Mouse (Mus musculus) myocyte (in vitro differentiated cells): ENCODE data around the gene Hdac9. TPM values are rescaled to one million over a fixed set of nuclear protein-coding genes. Genes with fewer than 3 reads are reported as not detected.

Source experiments
- H3K27me3 ChIP-seq: one replicate; pipeline ENCODE4 v1.6.1; 2011; ENCODE audit not compliant: control insufficient read depth, insufficient read depth, insufficient read length
- H3K36me3 ChIP-seq: one replicate; pipeline ENCODE4 v1.6.1; 2011; ENCODE audit not compliant: control insufficient read depth, insufficient read depth
- H3K4me2 ChIP-seq: one replicate; pipeline ENCODE4 v1.6.1; 2011; ENCODE audit warnings: low read depth, control low read depth
- H3K4me3 ChIP-seq: one replicate; pipeline ENCODE4 v1.5.1; 2011; ENCODE audit warnings: mild to moderate bottlenecking, control low read depth, moderate library complexity
- H3K79me2 ChIP-seq: one replicate; pipeline ENCODE4 v1.6.1; 2011; ENCODE audit not compliant: control insufficient read depth, insufficient read depth
- H3ac ChIP-seq: one replicate; pipeline ENCODE4 v1.6.1; 2011; ENCODE audit not compliant: control insufficient read depth, insufficient read length
- CEBPB ChIP-seq: IDR thresholded peaks from 2 replicates; pipeline ENCODE4 v1.6.1; 2011; ENCODE audit warnings: mild to moderate bottlenecking, moderate library complexity; ENCODE audit not compliant: poor library complexity, insufficient read depth, severe bottlenecking
- E2F4 ChIP-seq: IDR thresholded peaks from one replicate; pipeline ENCODE4 v1.6.1; 2011; ENCODE audit warnings: mild to moderate bottlenecking, control low read depth, moderate library complexity; ENCODE audit not compliant: insufficient read depth
- MAX ChIP-seq: IDR thresholded peaks from one replicate; pipeline ENCODE4 v1.6.1; 2011; ENCODE audit warnings: low read depth, mild to moderate bottlenecking, control low read depth
- MYOD1 ChIP-seq, 3 experiments: IDR thresholded peaks; one replicate each; pipeline ENCODE4 v1.6.1; 2011; ENCODE audit warnings: control low read depth in 2 of 3, low read depth in 2 of 3, mild to moderate bottlenecking in 2 of 3, moderate library complexity in 1 of 3; ENCODE audit not compliant: insufficient read length in 2 of 3, control insufficient read depth in 1 of 3
- MYOG ChIP-seq, 3 experiments: IDR thresholded peaks; one replicate each; pipeline ENCODE4 v1.6.1; 2011; ENCODE audit warnings: control low read depth in 2 of 3, low read depth in 2 of 3, mild to moderate bottlenecking in 2 of 3; ENCODE audit not compliant: insufficient read length in 2 of 3, control insufficient read depth in 1 of 3, insufficient read depth in 1 of 3
- POLR2A ChIP-seq: IDR thresholded peaks from one replicate; pipeline ENCODE4 v1.6.1; 2011; ENCODE audit warnings: low read depth, mild to moderate bottlenecking, control low read depth, moderate library complexity; ENCODE audit not compliant: insufficient read length
- POLR2AphosphoS2 ChIP-seq: IDR thresholded peaks from one replicate; pipeline ENCODE4 v1.6.1; 2011; ENCODE audit warnings: low read depth, control low read depth; ENCODE audit not compliant: insufficient read length
- REST ChIP-seq: IDR thresholded peaks from one replicate; pipeline ENCODE4 v1.6.1; 2011; ENCODE audit warnings: mild to moderate bottlenecking, control low read depth, moderate library complexity; ENCODE audit not compliant: insufficient read depth, insufficient read length
- SRF ChIP-seq: IDR thresholded peaks from one replicate; pipeline ENCODE4 v1.6.1; 2011; ENCODE audit warnings: low read depth; ENCODE audit not compliant: control insufficient read depth, insufficient read length
- TCF12 ChIP-seq: IDR thresholded peaks from one replicate; pipeline ENCODE4 v1.6.1; 2011; ENCODE audit warnings: mild to moderate bottlenecking, control low read depth; ENCODE audit not compliant: poor library complexity, insufficient read depth, severe bottlenecking
- TCF3 ChIP-seq: IDR thresholded peaks from one replicate; pipeline ENCODE4 v1.6.1; 2011; ENCODE audit warnings: low read depth, control low read depth; ENCODE audit not compliant: insufficient read length
- USF1 ChIP-seq: IDR thresholded peaks from one replicate; pipeline ENCODE4 v1.6.1; 2011; ENCODE audit warnings: low read depth, mild to moderate bottlenecking, control low read depth, moderate library complexity
- polyA plus RNA-seq: library from polyadenylated mRNA; unstranded; fragments of >200 nt; fragmentation: generic; extraction: Trizol; gene quantifications from one replicate; pipeline ENCODE4 v1.2.1, GENCODE M21; 2012; ENCODE audit warnings: missing spikeins

The Hdac9 gene
- polyA plus RNA-seq, result 0.47 TPM

GRCm38 (mm10) chr12:34916995-34917394 lies at the start of gene Hdac9:
Hdac9 (minus strand) TSS chr12:34917095.
- H3K4me2 ChIP-seq, result no peak within 1 kb of the TSS
- H3K36me3 ChIP-seq, result no peaks in the 10 kb centered on the region
- no peak within 1 kb of the TSS for H3K4me3 ChIP-seq
- no peaks in the 10 kb centered on the region for H3K27me3 ChIP-seq
- no peaks in the 10 kb centered on the region for H3K79me2 ChIP-seq
- H3ac ChIP-seq, result no peak within 1 kb of the TSS
- TF ChIP-seq CEBPB, result no peak
- no peak for TF ChIP-seq TCF3
- TF ChIP-seq SRF, result no peak
- TF ChIP-seq TCF12, result no peak
- no peak for TF ChIP-seq MYOG (IDR thresholded peaks at IDR 0.05; ENCODE audit: control insufficient read depth in 1 of 3, insufficient read depth in 1 of 3, insufficient read length in 2 of 3, low read depth in 2 of 3)
- TF ChIP-seq POLR2A, result no peak
- TF ChIP-seq MAX, result no peak
- TF ChIP-seq E2F4, result no peak
- TF ChIP-seq MYOD1 (IDR thresholded peaks at IDR 0.05; ENCODE audit: control insufficient read depth in 1 of 3, insufficient read length in 2 of 3, low read depth in 2 of 3), result no peak
- no peak for TF ChIP-seq USF1
- TF ChIP-seq REST, result no peak
- no peak for TF ChIP-seq POLR2AphosphoS2

GRCm38 (mm10) chr12:34949066-34949706 lies 32.3 kb upstream of the Hdac9 start:
- H3K4me3 ChIP-seq, result no peak overlapping the region
- no peak overlapping the region for H3ac ChIP-seq
- TF ChIP-seq REST (no peak), MYOD1 (IDR thresholded peaks at IDR 0.05; ENCODE audit: control insufficient read depth in 1 of 3, insufficient read length in 2 of 3, low read depth in 2 of 3) (no peak), TCF3 (no peak), E2F4 (no peak), USF1 (no peak), POLR2AphosphoS2 (no peak), TCF12 (no peak), SRF (no peak), CEBPB (no peak), MYOG (IDR thresholded peaks at IDR 0.05; ENCODE audit: control insufficient read depth in 1 of 3, insufficient read depth in 1 of 3, insufficient read length in 2 of 3, low read depth in 2 of 3) (no peak), POLR2A (no peak), MAX (no peak)
- no peaks in the 10 kb centered on the region for H3K36me3 ChIP-seq
- no peaks in the 10 kb centered on the region for H3K27me3 ChIP-seq
- H3K4me2 ChIP-seq, result no peak overlapping the region
- H3K79me2 ChIP-seq, result no peaks in the 10 kb centered on the region

DNA sequence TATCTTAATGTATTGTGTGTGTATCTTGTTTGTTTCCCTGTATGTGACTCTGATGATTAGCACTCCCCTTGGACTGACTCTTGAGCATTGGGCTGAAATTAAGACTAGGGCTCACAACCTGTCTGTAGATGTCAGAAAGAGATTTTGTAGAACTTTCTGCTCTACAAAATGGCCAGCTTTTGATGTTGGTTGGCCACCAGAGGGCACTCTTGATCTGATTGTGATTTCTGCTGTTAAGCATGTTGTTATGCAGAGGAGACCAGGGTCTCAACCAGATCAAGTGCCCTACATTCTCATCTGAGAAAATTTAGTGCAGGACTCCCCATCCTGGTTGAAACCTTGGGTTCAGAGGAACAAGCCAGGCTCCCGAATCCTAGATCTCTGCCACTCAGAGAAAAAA lies 21.0 kb upstream of the Hdac9 start:
- no peak overlapping the region for H3ac ChIP-seq
- TF ChIP-seq POLR2AphosphoS2 (no peak), MYOG (IDR thresholded peaks at IDR 0.05; ENCODE audit: control insufficient read depth in 1 of 3, insufficient read depth in 1 of 3, insufficient read length in 2 of 3, low read depth in 2 of 3) (no peak), E2F4 (no peak), POLR2A (no peak), MYOD1 (IDR thresholded peaks at IDR 0.05; ENCODE audit: control insufficient read depth in 1 of 3, insufficient read length in 2 of 3, low read depth in 2 of 3) (no peak), USF1 (no peak), CEBPB (no peak), TCF3 (no peak), MAX (no peak), TCF12 (no peak), SRF (no peak), REST (no peak)
- H3K36me3 ChIP-seq, result no peaks in the 10 kb centered on the region
- H3K4me2 ChIP-seq, result no peak overlapping the region
- H3K4me3 ChIP-seq, result no peak overlapping the region
- no peaks in the 10 kb centered on the region for H3K79me2 ChIP-seq
- no peaks in the 10 kb centered on the region for H3K27me3 ChIP-seq

GRCm38 (mm10) chr12:34908008-34908407 lies 8.9 kb downstream of the Hdac9 start:
- Histone ChIP-seq H3K4me3 (no peak overlapping the region), H3K4me2 (no peak overlapping the region), H3K27me3 (peaks cover 17% of the 10 kb centered on the region), H3ac (no peak overlapping the region), H3K36me3 (no peaks in the 10 kb centered on the region), H3K79me2 (no peaks in the 10 kb centered on the region)
- TF ChIP-seq USF1, result no peak
- TF ChIP-seq REST, result no peak
- no peak for TF ChIP-seq CEBPB
- no peak for TF ChIP-seq TCF3
- TF ChIP-seq MAX, result no peak
- no peak for TF ChIP-seq TCF12
- no peak for TF ChIP-seq MYOD1 (IDR thresholded peaks at IDR 0.05; ENCODE audit: control insufficient read depth in 1 of 3, insufficient read length in 2 of 3, low read depth in 2 of 3)
- no peak for TF ChIP-seq SRF
- no peak for TF ChIP-seq MYOG (IDR thresholded peaks at IDR 0.05; ENCODE audit: control insufficient read depth in 1 of 3, insufficient read depth in 1 of 3, insufficient read length in 2 of 3, low read depth in 2 of 3)

- Histone ChIP-seq H3K36me3 (no peaks in the 10 kb centered on the region), H3K27me3 (peaks cover 17% of the 10 kb centered on the region), H3K4me2 (no peak overlapping the region), H3K79me2 (no peaks in the 10 kb centered on the region), H3ac (no peak overlapping the region), H3K4me3 (no peak overlapping the region)
- no peak for TF ChIP-seq REST
- no peak for TF ChIP-seq E2F4
- no peak for TF ChIP-seq MYOD1 (IDR thresholded peaks at IDR 0.05; ENCODE audit: control insufficient read depth in 1 of 3, insufficient read length in 2 of 3, low read depth in 2 of 3)
- no peak for TF ChIP-seq CEBPB
- no peak for TF ChIP-seq USF1
- TF ChIP-seq SRF, result no peak
- TF ChIP-seq POLR2A, result no peak
- TF ChIP-seq TCF12, result no peak
- no peak for TF ChIP-seq TCF3
- TF ChIP-seq MAX, result no peak
- no peak for TF ChIP-seq POLR2AphosphoS2
- TF ChIP-seq MYOG (IDR thresholded peaks at IDR 0.05; ENCODE audit: control insufficient read depth in 1 of 3, insufficient read depth in 1 of 3, insufficient read length in 2 of 3, low read depth in 2 of 3), result no peak
Measured at GRCm38 (mm10) chr12:34907506-34907850, 9.4 kb downstream of the Hdac9 start.
